Mouse (Mus musculus) lung, adult 2 months (tissue): ENCODE data around the gene Actr5. TPM values are rescaled to one million over a fixed set of nuclear protein-coding genes. Genes with fewer than 3 reads are reported as not detected.

Experiments used
- DNase-seq: peaks from one replicate; pipeline ENCODE4 v3.0.0; 2022
- H3K4me1 ChIP-seq: fragments of 200-500 bp; 2 replicates; pipeline ENCODE4 v1.6.1; 2011; ENCODE audit warnings: low read length; ENCODE audit not compliant: control insufficient read depth, insufficient read depth
- H3K4me3 ChIP-seq: fragments of 200-500 bp; replicated peaks from 2 replicates; pipeline ENCODE3; 2011; ENCODE audit warnings: low read depth, mild to moderate bottlenecking, control low read depth, low read length; ENCODE audit errors: extremely low read depth
- CTCF ChIP-seq: fragments of 200-500 bp; IDR thresholded peaks from 2 replicates; pipeline ENCODE4 v1.5.1; 2011; ENCODE audit warnings: mild to moderate bottlenecking, low read length, control low read depth; ENCODE audit not compliant: insufficient read depth
- POLR2A ChIP-seq: fragments of 200-500 bp; IDR thresholded peaks from 2 replicates; pipeline ENCODE4 v1.6.1; 2011; ENCODE audit warnings: low read depth, mild to moderate bottlenecking, control low read depth, low read length, borderline replicate concordance; ENCODE audit errors: extremely low read depth
- WGBS: fragments of 180-500 bp; shearing (Covaris S2); methylation state at CpG from one replicate; pipeline ENCODE4 v1.1.7; 2018; 5-methylcytosine and 5-hydroxymethylcytosine counted together
- polyA plus RNA-seq: library from polyadenylated mRNA; depleted of rRNA; stranded (reverse); fragments of >200 nt; gene quantifications from 2 replicates; pipeline ENCODE4 v1.2.3, GENCODE M21; 2012; rRNA removed

Actr5 gene
- polyA plus RNA-seq, 1 experiment: 9.0 TPM

GRCm38 (mm10) chr2:158682344-158683037 is 57.8 kb downstream of the Actr5 start:
- DNase-seq: no peak
- H3K4me1 ChIP-seq: peaks cover 21% of the 10 kb centered on the region
- no peak for TF ChIP-seq CTCF
- no peak for TF ChIP-seq POLR2A
- 41% methylated on average over 11 of the region's 11 CpGs for WGBS
- H3K4me3 ChIP-seq: no peak overlapping the region

GRCm38 (mm10) chr2:158683038-158683413 is 58.3 kb downstream of the Actr5 start:
- 23% methylated on average over 4 of the region's 4 CpGs for WGBS
- TF ChIP-seq POLR2A (no peak), CTCF (no peak)
- Histone ChIP-seq H3K4me3 (no peak overlapping the region), H3K4me1 (peaks cover 19% of the 10 kb centered on the region)
- no peak for DNase-seq

GRCm38 (mm10) chr2:158684247-158684843 is 59.7 kb downstream of the Actr5 start:
- WGBS: 42% methylated on average over 9 of the region's 9 CpGs
- no peak overlapping the region for H3K4me3 ChIP-seq
- no peak for DNase-seq
- peaks cover 28% of the 10 kb centered on the region for H3K4me1 ChIP-seq
- TF ChIP-seq POLR2A (no peak), CTCF (no peak)

- 46% methylated on average over 3 of the region's 3 CpGs for WGBS
- Histone ChIP-seq H3K4me1 (peaks cover 32% of the 10 kb centered on the region), H3K4me3 (no peak overlapping the region)
- TF ChIP-seq POLR2A (no peak), CTCF (no peak)
- DNase-seq: no peak
Observed at GRCm38 (mm10) chr2:158684910-158685309, 60.2 kb downstream of the Actr5 start.

GRCm38 (mm10) chr2:158686394-158686793 is 61.7 kb downstream of the Actr5 start:
- WGBS: 39% methylated on average over 2 of the region's 2 CpGs
- TF ChIP-seq CTCF (no peak), POLR2A (no peak)

GRCm38 (mm10) chr2:158687804-158688241 is 63.1 kb downstream of the Actr5 start:
- DNase-seq: peak; percentile 43
- H3K4me1 ChIP-seq: peaks cover 33% of the 10 kb centered on the region
- WGBS: 25% methylated on average over 25 of the region's 25 CpGs
- TF ChIP-seq CTCF (no peak), POLR2A (no peak)
- no peak overlapping the region for H3K4me3 ChIP-seq

More at GRCm38 (mm10) chr2:158686394-158686793, 61.7 kb downstream of the Actr5 start:
- H3K4me1 ChIP-seq: peaks cover 34% of the 10 kb centered on the region
- no peak for DNase-seq
- no peak overlapping the region for H3K4me3 ChIP-seq

Other genes starting within 250 kb of the Actr5 start
- 10.6 and 12.7 TPM in 2 replicates for gene Snhg11, start 249.2 kb upstream of the Actr5 start, polyA plus RNA-seq
- 19.4 and 27.5 TPM in 2 replicates for gene Ralgapb, start 215.0 kb upstream of the Actr5 start, polyA plus RNA-seq
- 12.1 and 13.2 TPM in 2 replicates for gene Adig, start 122.3 kb upstream of the Actr5 start, polyA plus RNA-seq
- gene Arhgap40, start 112.1 kb upstream of the Actr5 start, polyA plus RNA-seq: 0.81 and 5.6 TPM in 2 replicates
- not detected in 2 replicates for gene Slc32a1, start 14.1 kb upstream of the Actr5 start, polyA plus RNA-seq
- gene Ppp1r16b, start 40.5 kb downstream of the Actr5 start, polyA plus RNA-seq: 31.6 and 43.5 TPM in 2 replicates
- gene Fam83d, start 143.2 kb downstream of the Actr5 start, polyA plus RNA-seq: 1.9 and 6.7 TPM in 2 replicates
- gene Dhx35, start 169.9 kb downstream of the Actr5 start, polyA plus RNA-seq: 11.9 and 16.8 TPM in 2 replicates